Mouse (Mus musculus) ES-E14 (cell line): ENCODE data around the gene Rabep2. TPM values are rescaled to one million over a fixed set of nuclear protein-coding genes. Genes with fewer than 3 reads are reported as not detected.

Experiments
- DNase-seq: peaks from one replicate; pipeline ENCODE4 v3.0.0-alpha.2; 2013; ENCODE audit warnings: low read depth, low spot score
- H3K27ac ChIP-seq: 2 replicates; pipeline ENCODE4 v1.5.1; 2012; ENCODE audit warnings: low read depth, mild to moderate bottlenecking, low read length, moderate library complexity, mixed read lengths; ENCODE audit not compliant: poor library complexity, insufficient read depth, severe bottlenecking
- H3K36me3 ChIP-seq: 2 replicates; pipeline ENCODE4 v1.6.1; 2012; ENCODE audit warnings: mild to moderate bottlenecking, low read length, moderate library complexity, mixed read lengths; ENCODE audit not compliant: control insufficient read depth, poor library complexity, insufficient read depth, severe bottlenecking
- H3K4me1 ChIP-seq, 2 experiments: fragments of 150-350 bp in 1 of 2; sonication (generic) in 1 of 2; 2 replicates each; pipeline ENCODE4 v1.6.1; 2012; ENCODE audit warnings: low read length in 2 of 2, mild to moderate bottlenecking in 1 of 2, mixed read lengths in 1 of 2; ENCODE audit not compliant: control insufficient read depth in 2 of 2, insufficient read depth in 2 of 2, poor library complexity in 1 of 2
- H3K4me3 ChIP-seq, 2 experiments: fragments of 150-350 bp in 1 of 2; sonication (generic) in 1 of 2; 2 replicates each; pipeline ENCODE4 v1.5.1; 2012; ENCODE audit warnings: low read length in 2 of 2, low read depth in 1 of 2, mild to moderate bottlenecking in 1 of 2, mixed read lengths in 1 of 2; ENCODE audit not compliant: insufficient read depth in 1 of 2, poor library complexity in 1 of 2, severe bottlenecking in 1 of 2
- H3K9ac ChIP-seq: 2 replicates; pipeline ENCODE4 v1.6.1; 2012; ENCODE audit warnings: low read depth, mild to moderate bottlenecking, low read length, mixed read lengths; ENCODE audit not compliant: poor library complexity, insufficient read depth, severe bottlenecking
- H3K9me3 ChIP-seq: fragments of 150-350 bp; sonication (generic); 2 replicates; pipeline ENCODE4 v1.6.1; 2012; ENCODE audit warnings: low read depth, mild to moderate bottlenecking, low read length; ENCODE audit not compliant: control insufficient read depth, insufficient read depth
- CHD2 ChIP-seq: IDR thresholded peaks from 2 replicates; pipeline ENCODE4 v1.6.1; 2014; ENCODE audit warnings: mild to moderate bottlenecking, low read depth, low read length, inconsistent platforms
- HCFC1 ChIP-seq: IDR thresholded peaks from 2 replicates; pipeline ENCODE4 v1.6.1; 2012; ENCODE audit warnings: low read length, inconsistent platforms, borderline replicate concordance; ENCODE audit not compliant: insufficient read depth
- MAFK ChIP-seq: IDR thresholded peaks from 2 replicates; pipeline ENCODE4 v1.6.1; 2014; ENCODE audit warnings: mild to moderate bottlenecking, low read depth, low read length, inconsistent platforms; ENCODE audit not compliant: insufficient read depth
- ZC3H11A ChIP-seq: IDR thresholded peaks from 2 replicates; pipeline ENCODE4 v1.6.1; 2012; ENCODE audit warnings: low read depth, mild to moderate bottlenecking, inconsistent platforms, low read length, borderline replicate concordance
- ZNF384 ChIP-seq: IDR thresholded peaks from 2 replicates; pipeline ENCODE4 v1.6.1; 2012; ENCODE audit warnings: low read depth, low read length, inconsistent platforms
- in situ Hi-C, 2 experiments: fragments of 600-800 bp; cut with MboI; formaldehyde crosslinking; loops; one replicate each; pipeline ENCODE4 v1.15.1; 2025; ENCODE audit warnings: low sequenced_read_pairs in 2 of 2, inconsistent platforms in 1 of 2; ENCODE audit not compliant: unreplicated experiment in 2 of 2
- total RNA-seq: library from RNA; depleted of rRNA; stranded (reverse); fragments of 300-350 nt; gene quantifications from 2 replicates; pipeline ENCODE4 v1.2.3, GENCODE M21; 2012

Rabep2 gene
- total RNA-seq, 1 experiment: 22.1 TPM

- TF ChIP-seq HCFC1 (peak; percentile 55; the same call in 1 of the 2 replicates), CHD2 (no peak), ZNF384 (no peak)
- H3K27ac ChIP-seq: no peak overlapping the region
- peak; percentile 73 for DNase-seq
- in situ Hi-C loops: no loop called here
- no peaks in the 10 kb centered on the region for H3K9me3 ChIP-seq
- H3K36me3 ChIP-seq: 0 out of 2 replicates have a peak, but pooled peaks cover 2% of the 10 kb centered on the region
- peaks cover 2 to 10% of the 10 kb centered on the region in 2 experiments; a peak in 1 of 4 replicates for H3K4me1 ChIP-seq
- no peak overlapping the region for H3K9ac ChIP-seq
- H3K4me3 ChIP-seq: no peak overlapping the region
These were observed 1.2 kb upstream of the Rabep2 start for GRCm38 (mm10) chr7:126427323-126427860.

GRCm38 (mm10) chr7:126428154-126428553, 405 bp upstream of the Rabep2 start:
- no peak for DNase-seq
- in situ Hi-C loops: no loop called here

GRCm38 (mm10) chr7:126429503-126429898, 942 bp downstream of the Rabep2 start:
- TF ChIP-seq HCFC1 (no peak), CHD2 (no peak), MAFK (no peak), ZC3H11A (no peak), ZNF384 (no peak)
- in situ Hi-C loops: no loop called here
- peaks cover 7% of the 10 kb centered on the region; the same call in 1 of the 2 replicates for H3K36me3 ChIP-seq
- no peak overlapping the region for H3K27ac ChIP-seq
- H3K4me3 ChIP-seq: peak overlapping the region; percentile 100
- no peak for DNase-seq
- H3K4me1 ChIP-seq: peaks cover 2 to 10% of the 10 kb centered on the region in 2 experiments; a peak in 1 of 4 replicates
- H3K9me3 ChIP-seq: no peaks in the 10 kb centered on the region
- peak overlapping the region; percentile 59 for H3K9ac ChIP-seq

More at GRCm38 (mm10) chr7:126428154-126428553, 405 bp upstream of the Rabep2 start:
- Histone ChIP-seq H3K9ac (peak overlapping the region; percentile 98; the same call in 1 of the 2 replicates), H3K9me3 (no peaks in the 10 kb centered on the region), H3K4me1 (peaks cover 2 to 10% of the 10 kb centered on the region in 2 experiments; a peak in 1 of 4 replicates), H3K27ac (no peak overlapping the region), H3K36me3 (peaks cover 5% of the 10 kb centered on the region; the same call in 1 of the 2 replicates), H3K4me3 (peak overlapping the region; percentile 100)
- TF ChIP-seq MAFK (no peak), ZC3H11A (no peak), HCFC1 (no peak), CHD2 (no peak), ZNF384 (no peak)

DNA sequence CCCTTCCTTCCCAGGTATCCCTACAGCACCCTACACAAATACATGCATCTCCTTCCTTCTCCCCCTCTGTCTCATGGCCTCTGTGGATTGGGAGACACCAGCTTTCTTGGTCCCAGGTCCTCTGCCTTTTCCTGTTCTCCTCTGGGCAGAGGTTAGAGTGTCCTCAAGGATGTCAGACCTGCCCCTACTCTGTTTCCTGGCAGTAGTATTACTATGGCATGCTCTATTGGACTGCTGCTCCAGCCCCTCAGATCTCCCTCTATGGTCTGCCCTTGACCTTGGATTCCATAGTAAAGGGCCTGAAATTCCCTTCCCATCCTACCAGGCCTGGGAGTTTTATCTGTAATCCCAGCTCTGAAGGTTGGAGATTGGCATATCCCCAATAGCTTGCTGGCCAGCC, 1.6 kb downstream of the Rabep2 start:
- Histone ChIP-seq H3K4me1 (peaks cover 2 to 10% of the 10 kb centered on the region in 2 experiments; a peak in 1 of 4 replicates), H3K36me3 (peaks cover 9% of the 10 kb centered on the region; the same call in 1 of the 2 replicates), H3K27ac (no peak overlapping the region), H3K9me3 (no peaks in the 10 kb centered on the region), H3K9ac (no peak overlapping the region), H3K4me3 (no peak overlapping the region)
- no peak for DNase-seq
- in situ Hi-C loops: no loop called here
- no peak for TF ChIP-seq ZNF384
- no peak for TF ChIP-seq HCFC1
- TF ChIP-seq MAFK: no peak
- TF ChIP-seq ZC3H11A: no peak
- no peak for TF ChIP-seq CHD2
